Mouse (Mus musculus): ENCODE data around the gene Gm17332.
"Not testable (repeated sequence)": the region's sequence is repeated elsewhere in the genome, so short reads cannot be mapped to it uniquely, and the experiment has no call there.

The Gm17332 gene

GRCm38 (mm10) chr11:31182362-31182761 lies at the start of gene Gm17332:
TSS of gene Gm17332 (minus strand) at chr11:31182462.
- no peak for DNase-seq (ENCODE audit: low spot score in 2 of 2)

DNA sequence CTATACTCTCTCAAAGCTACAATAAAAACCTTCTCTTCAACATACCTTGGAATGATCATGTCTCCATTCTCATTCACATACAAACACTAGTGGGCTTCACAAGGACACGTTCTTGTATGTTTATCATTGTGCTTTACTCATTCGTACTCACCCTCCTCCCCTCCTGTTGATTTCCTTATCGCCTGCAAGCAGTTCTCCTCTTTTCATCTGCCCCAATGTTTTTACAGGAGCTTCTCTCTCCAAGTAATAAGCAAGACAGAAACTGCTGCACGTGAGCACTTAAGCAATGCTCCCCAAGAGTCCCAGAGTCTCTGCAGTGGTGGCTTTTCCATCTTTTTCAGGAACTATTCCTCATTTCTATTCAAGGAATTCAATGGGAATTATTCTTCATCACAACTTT lies 47.7 kb upstream of the Gm17332 start:
- no peak for DNase-seq (ENCODE audit: low spot score in 2 of 2)

GRCm38 (mm10) chr11:31225359-31225758 lies 43.1 kb upstream of the Gm17332 start:
- no peak for DNase-seq (ENCODE audit: low spot score in 2 of 2)

DNA sequence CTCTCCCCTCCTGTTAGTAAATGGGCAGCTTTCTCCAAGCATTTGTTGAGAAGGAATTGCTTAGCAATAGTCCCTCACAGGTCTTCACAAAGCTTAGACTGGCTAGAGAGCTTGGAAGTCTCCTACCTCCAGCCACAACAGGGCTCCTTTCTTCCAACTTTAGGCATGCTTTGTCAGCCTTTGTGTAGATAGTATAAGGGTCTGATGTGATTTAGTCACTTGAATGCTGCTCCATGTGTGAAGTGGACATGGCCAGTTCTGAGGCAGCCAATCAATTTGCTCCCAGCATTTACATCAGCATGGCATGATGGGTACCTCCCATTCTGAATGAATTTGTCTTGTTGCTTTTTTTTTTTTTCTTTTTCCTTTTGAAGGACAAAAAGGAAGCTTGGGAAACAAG lies 35.7 kb upstream of the Gm17332 start:
- no peak for DNase-seq (ENCODE audit: low spot score in 2 of 2)

- no peak for DNase-seq (ENCODE audit: low spot score in 2 of 2)
Measured at GRCm38 (mm10) chr11:31195621-31196363, 13.5 kb upstream of the Gm17332 start.

- no peak for DNase-seq (ENCODE audit: low spot score in 2 of 2)
Measured at GRCm38 (mm10) chr11:31194761-31195160, 12.5 kb upstream of the Gm17332 start.

DNA sequence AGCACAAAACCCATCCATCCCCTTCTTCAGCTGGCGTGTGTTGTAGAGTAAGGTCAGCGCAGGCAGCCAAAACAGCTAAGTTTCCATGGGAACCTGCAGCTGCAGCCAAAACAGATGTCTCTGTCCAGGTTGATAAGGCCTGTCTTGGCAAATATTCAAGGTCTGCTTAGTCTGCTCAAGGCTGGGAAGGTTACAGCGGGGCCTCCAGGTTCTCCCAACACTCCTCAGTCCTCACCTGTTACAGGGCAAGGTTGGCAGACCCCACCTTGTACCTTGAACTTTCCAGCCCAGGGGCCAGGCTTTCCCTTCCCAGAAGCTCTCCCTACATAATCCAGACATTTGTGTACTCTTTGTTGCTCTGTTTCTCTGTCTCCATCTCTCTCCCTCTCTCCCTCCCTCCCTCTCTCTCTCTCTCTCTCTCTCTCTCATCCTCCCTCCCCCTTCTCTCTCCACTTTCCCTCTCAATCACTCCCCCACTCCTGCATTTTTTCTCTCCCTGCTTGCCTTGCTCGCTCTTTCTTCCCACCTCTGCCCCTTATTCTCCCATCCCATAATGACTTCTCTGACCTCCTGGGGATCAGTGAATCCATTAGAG lies 12.1 kb downstream of the Gm17332 start:
- peak; percentile 27 to 63 for DNase-seq (ENCODE audit: low spot score in 2 of 2)

DNA sequence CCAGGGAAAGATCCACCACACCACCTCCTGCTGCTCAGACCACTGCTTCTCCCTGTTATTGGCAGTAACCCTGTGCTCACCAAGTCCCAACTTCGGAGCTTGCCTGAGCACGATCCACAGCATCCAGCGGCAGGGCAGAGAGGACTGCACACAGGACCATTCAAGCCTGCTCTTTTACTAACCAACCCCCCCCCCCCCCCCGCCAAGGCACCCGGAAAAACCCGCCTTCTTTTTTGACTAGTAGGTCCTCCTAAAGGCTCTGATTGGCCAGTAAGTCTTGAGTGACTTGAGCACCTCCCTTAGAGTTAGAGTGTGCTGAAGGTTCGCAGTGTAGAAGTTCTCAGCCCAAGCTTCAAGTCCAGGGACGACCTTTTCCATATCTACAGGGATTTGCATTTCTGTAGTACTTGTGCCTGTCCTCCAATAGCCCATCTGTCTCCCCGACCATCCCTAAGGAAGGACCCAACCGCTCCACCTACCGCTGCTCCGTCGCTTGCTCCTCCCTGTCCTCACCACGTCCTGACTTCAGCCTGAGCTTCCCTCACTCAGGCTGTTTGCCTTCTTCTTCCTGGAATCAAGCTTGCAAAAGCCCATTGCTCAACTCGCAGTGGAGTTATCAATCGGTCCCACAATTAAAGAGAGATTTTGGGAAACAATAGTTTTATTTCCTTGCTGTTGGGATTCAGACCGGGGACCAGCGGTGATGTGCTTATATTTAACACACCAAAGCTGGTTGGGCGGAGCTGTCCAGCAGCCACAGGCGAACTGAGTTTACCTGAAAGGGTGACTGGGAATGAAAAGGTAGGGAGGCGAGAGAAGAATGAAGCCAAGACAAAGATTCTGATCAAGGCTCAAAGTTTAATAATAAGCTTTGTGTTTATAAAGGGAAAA lies 12.9 kb downstream of the Gm17332 start:
- DNase-seq (ENCODE audit: low spot score in 2 of 2) = no peak

DNA sequence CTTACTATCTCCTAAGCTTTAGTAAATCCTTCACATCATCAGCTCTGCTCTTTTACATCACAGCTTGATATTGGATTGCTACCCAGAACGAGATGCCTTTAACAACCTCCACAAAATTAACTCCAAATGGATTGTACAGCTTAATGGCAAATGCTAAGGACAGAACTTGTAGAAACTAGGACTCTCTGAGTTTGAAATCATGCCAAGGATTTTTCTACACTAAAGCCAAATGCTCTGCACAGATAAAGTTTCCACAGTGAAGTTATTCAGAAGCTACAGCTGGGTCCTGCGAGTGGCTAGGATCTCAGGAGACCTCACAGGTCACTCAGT lies 13.5 kb downstream of the Gm17332 start:
- DNase-seq (ENCODE audit: low spot score in 2 of 2) = no peak

DNA sequence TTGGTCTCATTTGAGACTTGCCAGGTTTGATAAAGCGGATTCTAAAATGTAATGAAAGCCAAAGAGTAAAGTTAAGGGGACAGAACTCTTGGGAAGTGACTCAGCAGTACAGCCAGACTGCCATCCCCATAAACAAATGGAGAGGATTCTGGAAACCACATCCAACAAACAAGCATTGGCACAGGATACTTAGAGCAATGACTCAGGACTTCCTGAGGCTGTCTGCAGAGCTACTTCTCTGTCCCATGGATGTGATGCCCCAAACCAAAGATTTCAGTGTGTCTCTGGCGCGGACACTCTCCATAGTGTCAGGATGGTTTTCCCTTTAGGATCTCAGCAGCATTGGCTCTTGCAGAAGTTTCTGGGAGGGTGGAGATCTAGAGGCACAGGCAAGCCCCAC lies 25.2 kb downstream of the Gm17332 start:
- DNase-seq (ENCODE audit: low spot score in 2 of 2) = no peak

- DNase-seq (ENCODE audit: low spot score in 2 of 2) = not testable (repeated sequence)
Measured at GRCm38 (mm10) chr11:31138394-31138793, 43.9 kb downstream of the Gm17332 start.

- not testable (repeated sequence) for DNase-seq (ENCODE audit: low spot score in 2 of 2)
Measured at GRCm38 (mm10) chr11:31134824-31135223, 47.4 kb downstream of the Gm17332 start.

- DNase-seq (ENCODE audit: low spot score in 2 of 2) = not testable (repeated sequence)
Measured at GRCm38 (mm10) chr11:31133726-31134125, 48.5 kb downstream of the Gm17332 start.

All from spleen, postnatal 14 days (tissue).